Mouse (Mus musculus): Measurements from ENCODE around the gene Sh2d6. TPM values are rescaled to one million over a fixed set of nuclear protein-coding genes. Genes with fewer than 3 reads are reported as not detected.
"Not testable (repeated sequence)": the region's sequence is repeated elsewhere in the genome, so short reads cannot be mapped to it uniquely, and the experiment has no call there.

Gene Sh2d6
- polyA plus RNA-seq, 1 experiment from 2014 or later: not detected

DNA sequence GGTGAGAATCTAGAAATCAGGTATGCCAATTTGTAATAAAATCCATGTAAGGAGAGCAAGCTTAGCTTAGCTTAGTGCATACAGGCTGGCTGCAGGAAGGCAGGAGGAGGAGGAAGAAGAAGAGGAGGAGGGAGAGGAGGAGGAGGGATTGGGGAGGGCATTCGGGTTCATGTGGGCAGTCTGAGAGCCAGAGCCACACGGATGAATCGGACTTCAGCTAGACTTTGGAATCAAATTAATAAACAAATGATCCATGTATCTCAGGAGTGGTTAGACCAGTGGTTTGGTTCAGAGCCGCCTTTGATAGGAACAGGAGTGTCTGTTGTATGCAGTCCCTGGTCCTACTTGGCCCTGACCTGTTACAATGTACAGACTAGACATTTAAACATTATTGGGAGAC lies 36.6 kb downstream of the Sh2d6 start:
- Histone ChIP-seq H3K36me3 (ENCODE audit: control insufficient read depth, insufficient read depth, low read length) (no peaks in the 10 kb centered on the region), H3K4me2 (ENCODE audit: low read length) (no peak overlapping the region), H3K27ac (replicated peaks in 1 of 2; ENCODE audit: control insufficient read depth in 1 of 2, insufficient read depth in 1 of 2, low read depth in 2 of 2, low read length in 2 of 2) (no peak overlapping the region), H3K4me1 (ENCODE audit: control insufficient read depth in 2 of 2, insufficient read depth in 2 of 2, low read length in 2 of 2) (peaks cover 9 to 15% of the 10 kb centered on the region in 2 experiments), H3K4me3 (ENCODE audit: control insufficient read depth in 1 of 2, insufficient read depth in 1 of 2, low read depth in 1 of 2, low read length in 2 of 2) (no peak overlapping the region), H3K9me3 (ENCODE audit: control insufficient read depth, low read length) (0 out of 2 replicates have a peak, but pooled peaks cover 5% of the 10 kb centered on the region), H3K9ac (ENCODE audit: low read length) (no peak overlapping the region), H3K27me3 (ENCODE audit: control insufficient read depth, insufficient read depth, low read length) (no peaks in the 10 kb centered on the region)
- 72% methylated on average over 4 of the region's 4 CpGs for WGBS
- no peak for ATAC-seq (ENCODE audit: insufficient number of reproducible peaks, insufficient read depth, low FRiP score, low read depth)

GRCm38 (mm10) chr6:72482156-72482555 lies 39.4 kb downstream of the Sh2d6 start:
- Histone ChIP-seq H3K27ac (replicated peaks in 1 of 2; ENCODE audit: control insufficient read depth in 1 of 2, insufficient read depth in 1 of 2, low read depth in 2 of 2, low read length in 2 of 2) (no peak overlapping the region), H3K9ac (ENCODE audit: low read length) (no peak overlapping the region), H3K4me3 (ENCODE audit: control insufficient read depth in 1 of 2, insufficient read depth in 1 of 2, low read depth in 1 of 2, low read length in 2 of 2) (no peak overlapping the region), H3K36me3 (ENCODE audit: control insufficient read depth, insufficient read depth, low read length) (no peaks in the 10 kb centered on the region), H3K27me3 (ENCODE audit: control insufficient read depth, insufficient read depth, low read length) (no peaks in the 10 kb centered on the region), H3K4me1 (ENCODE audit: control insufficient read depth in 2 of 2, insufficient read depth in 2 of 2, low read length in 2 of 2) (no peaks in the 10 kb centered on the region), H3K4me2 (ENCODE audit: low read length) (no peak overlapping the region), H3K9me3 (ENCODE audit: control insufficient read depth, low read length) (0 out of 2 replicates have a peak, but pooled peaks cover 5% of the 10 kb centered on the region)
- no peak for ATAC-seq (ENCODE audit: insufficient number of reproducible peaks, insufficient read depth, low FRiP score, low read depth)
- 78% methylated on average over 2 of the region's 2 CpGs for WGBS

DNA sequence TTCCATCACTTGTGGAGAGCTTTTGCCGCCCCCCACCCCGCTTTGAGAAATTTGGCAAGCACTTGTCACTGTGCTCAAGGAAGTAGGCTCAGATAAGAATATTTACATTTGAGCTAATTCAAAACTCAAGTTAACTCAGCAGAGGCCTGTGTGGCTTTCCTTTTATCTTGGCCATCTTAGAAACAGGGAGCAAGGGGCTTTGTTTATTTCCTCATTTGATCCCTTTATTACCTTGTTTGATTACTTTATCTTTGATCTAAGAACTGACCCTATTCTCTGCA lies 41.1 kb downstream of the Sh2d6 start:
- H3K36me3 ChIP-seq (ENCODE audit: control insufficient read depth, insufficient read depth, low read length): no peaks in the 10 kb centered on the region
- no peak overlapping the region for H3K27ac ChIP-seq (replicated peaks in 1 of 2; ENCODE audit: control insufficient read depth in 1 of 2, insufficient read depth in 1 of 2, low read depth in 2 of 2, low read length in 2 of 2)
- no peaks in the 10 kb centered on the region for H3K4me1 ChIP-seq (ENCODE audit: control insufficient read depth in 2 of 2, insufficient read depth in 2 of 2, low read length in 2 of 2)
- no peak overlapping the region for H3K9ac ChIP-seq (ENCODE audit: low read length)
- ATAC-seq (ENCODE audit: insufficient number of reproducible peaks, insufficient read depth, low FRiP score, low read depth): no peak
- H3K27me3 ChIP-seq (ENCODE audit: control insufficient read depth, insufficient read depth, low read length): no peaks in the 10 kb centered on the region
- 59% methylated on average over 2 of the region's 2 CpGs for WGBS
- 0 out of 2 replicates have a peak, but pooled peaks cover 5% of the 10 kb centered on the region for H3K9me3 ChIP-seq (ENCODE audit: control insufficient read depth, low read length)
- H3K4me3 ChIP-seq (ENCODE audit: control insufficient read depth in 1 of 2, insufficient read depth in 1 of 2, low read depth in 1 of 2, low read length in 2 of 2): no peak overlapping the region
- H3K4me2 ChIP-seq (ENCODE audit: low read length): no peak overlapping the region

DNA sequence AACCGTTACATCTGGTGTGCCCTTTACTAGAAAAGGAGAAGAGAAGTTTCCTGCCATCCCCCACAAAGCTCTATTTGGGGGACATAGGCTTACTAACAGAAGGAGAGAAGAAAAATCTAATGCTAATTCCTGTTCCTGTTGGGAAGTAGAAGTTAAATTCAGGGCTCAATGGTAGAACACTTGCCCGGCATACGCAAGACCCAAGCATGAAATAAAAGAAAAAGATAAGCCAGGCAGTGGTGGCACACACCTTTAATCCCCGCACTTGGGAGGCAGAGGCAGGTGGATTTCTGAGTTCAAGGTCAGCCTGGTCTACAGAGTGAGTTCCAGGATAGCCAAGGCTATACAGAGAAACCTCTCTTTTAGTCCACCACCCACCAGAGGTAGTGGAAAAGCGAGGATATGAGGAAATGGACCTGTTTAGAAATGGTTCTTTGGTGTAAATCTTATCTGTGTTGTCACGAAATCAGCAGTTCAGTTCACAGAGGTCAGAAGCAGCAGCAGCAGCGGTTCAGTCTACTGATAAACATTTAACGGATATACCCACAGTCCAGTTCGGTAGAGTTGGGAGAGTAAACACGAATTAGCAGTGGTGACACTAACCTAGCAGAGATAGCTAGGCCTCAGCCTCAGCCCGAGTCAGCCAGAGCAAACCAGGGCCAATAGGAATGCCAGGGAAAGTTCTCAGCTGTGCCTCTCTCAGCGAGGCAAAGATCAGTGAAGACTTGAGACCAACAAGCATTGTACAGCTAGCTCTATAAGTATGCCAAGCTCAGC lies 41.7 kb downstream of the Sh2d6 start:
- H3K27ac ChIP-seq (replicated peaks in 1 of 2; ENCODE audit: control insufficient read depth in 1 of 2, insufficient read depth in 1 of 2, low read depth in 2 of 2, low read length in 2 of 2): no peak overlapping the region
- H3K4me2 ChIP-seq (ENCODE audit: low read length): no peak overlapping the region
- whole genome bisulfite sequencing: 72% methylated on average over 12 of the region's 12 CpGs
- 0 out of 2 replicates have a peak, but pooled peaks cover 5% of the 10 kb centered on the region for H3K9me3 ChIP-seq (ENCODE audit: control insufficient read depth, low read length)
- no peak overlapping the region for H3K4me3 ChIP-seq (ENCODE audit: control insufficient read depth in 1 of 2, insufficient read depth in 1 of 2, low read depth in 1 of 2, low read length in 2 of 2)
- no peaks in the 10 kb centered on the region for H3K36me3 ChIP-seq (ENCODE audit: control insufficient read depth, insufficient read depth, low read length)
- no peak for ATAC-seq (ENCODE audit: insufficient number of reproducible peaks, insufficient read depth, low FRiP score, low read depth)
- H3K27me3 ChIP-seq (ENCODE audit: control insufficient read depth, insufficient read depth, low read length): no peaks in the 10 kb centered on the region
- H3K9ac ChIP-seq (ENCODE audit: low read length): no peak overlapping the region
- H3K4me1 ChIP-seq (ENCODE audit: control insufficient read depth in 2 of 2, insufficient read depth in 2 of 2, low read length in 2 of 2): no peaks in the 10 kb centered on the region

DNA sequence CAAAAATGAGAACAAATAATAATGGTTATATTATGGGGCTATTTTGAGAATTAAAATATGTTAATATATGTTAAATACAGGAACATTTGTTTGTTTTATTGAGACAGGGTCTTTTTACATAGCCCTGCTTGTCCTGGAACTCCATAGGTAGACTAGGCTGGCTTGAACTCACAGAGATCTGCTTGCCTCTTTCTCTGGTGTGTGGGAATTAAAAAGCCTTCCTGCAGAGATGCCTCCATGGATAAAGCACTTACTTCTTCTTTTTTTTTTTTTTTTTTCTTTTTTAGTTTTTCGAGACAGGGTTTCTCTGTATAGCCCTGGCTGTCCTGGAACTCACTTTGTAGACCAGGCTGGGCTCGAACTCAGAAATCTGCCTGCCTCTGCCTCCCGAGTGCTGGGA lies 42.8 kb downstream of the Sh2d6 start:
- 85% methylated on average over 1 of the region's 3 CpGs for WGBS
- not testable (repeated sequence) for H3K4me1 ChIP-seq (ENCODE audit: control insufficient read depth in 2 of 2, insufficient read depth in 2 of 2, low read length in 2 of 2); ATAC-seq (ENCODE audit: insufficient number of reproducible peaks, insufficient read depth, low FRiP score, low read depth); H3K4me3 ChIP-seq (ENCODE audit: control insufficient read depth in 1 of 2, insufficient read depth in 1 of 2, low read depth in 1 of 2, low read length in 2 of 2); H3K4me2 ChIP-seq (ENCODE audit: low read length); H3K9me3 ChIP-seq (ENCODE audit: control insufficient read depth, low read length); H3K27ac ChIP-seq (replicated peaks in 1 of 2; ENCODE audit: control insufficient read depth in 1 of 2, insufficient read depth in 1 of 2, low read depth in 2 of 2, low read length in 2 of 2); H3K9ac ChIP-seq (ENCODE audit: low read length); H3K27me3 ChIP-seq (ENCODE audit: control insufficient read depth, insufficient read depth, low read length); H3K36me3 ChIP-seq (ENCODE audit: control insufficient read depth, insufficient read depth, low read length)

GRCm38 (mm10) chr6:72477621-72478020 lies 43.9 kb downstream of the Sh2d6 start:
- no peaks in the 10 kb centered on the region for H3K36me3 ChIP-seq (ENCODE audit: control insufficient read depth, insufficient read depth, low read length)
- no peak overlapping the region for H3K4me2 ChIP-seq (ENCODE audit: low read length)
- no peaks in the 10 kb centered on the region for H3K27me3 ChIP-seq (ENCODE audit: control insufficient read depth, insufficient read depth, low read length)
- no peaks in the 10 kb centered on the region for H3K4me1 ChIP-seq (ENCODE audit: control insufficient read depth in 2 of 2, insufficient read depth in 2 of 2, low read length in 2 of 2)
- 85% methylated on average over 3 of the region's 3 CpGs for WGBS
- no peak overlapping the region for H3K9ac ChIP-seq (ENCODE audit: low read length)
- ATAC-seq (ENCODE audit: insufficient number of reproducible peaks, insufficient read depth, low FRiP score, low read depth): no peak
- H3K27ac ChIP-seq (replicated peaks in 1 of 2; ENCODE audit: control insufficient read depth in 1 of 2, insufficient read depth in 1 of 2, low read depth in 2 of 2, low read length in 2 of 2): no peak overlapping the region
- 0 out of 2 replicates have a peak, but pooled peaks cover 5% of the 10 kb centered on the region for H3K9me3 ChIP-seq (ENCODE audit: control insufficient read depth, low read length)
- H3K4me3 ChIP-seq (ENCODE audit: control insufficient read depth in 1 of 2, insufficient read depth in 1 of 2, low read depth in 1 of 2, low read length in 2 of 2): no peak overlapping the region

GRCm38 (mm10) chr6:72476836-72477235 lies 44.7 kb downstream of the Sh2d6 start:
- H3K4me2 ChIP-seq (ENCODE audit: low read length): no peak overlapping the region
- H3K27ac ChIP-seq (replicated peaks in 1 of 2; ENCODE audit: control insufficient read depth in 1 of 2, insufficient read depth in 1 of 2, low read depth in 2 of 2, low read length in 2 of 2): no peak overlapping the region
- no peaks in the 10 kb centered on the region for H3K4me1 ChIP-seq (ENCODE audit: control insufficient read depth in 2 of 2, insufficient read depth in 2 of 2, low read length in 2 of 2)
- no peak overlapping the region for H3K9ac ChIP-seq (ENCODE audit: low read length)
- 92% methylated on average over 5 of the region's 5 CpGs for WGBS
- H3K4me3 ChIP-seq (ENCODE audit: control insufficient read depth in 1 of 2, insufficient read depth in 1 of 2, low read depth in 1 of 2, low read length in 2 of 2): no peak overlapping the region
- no peaks in the 10 kb centered on the region for H3K36me3 ChIP-seq (ENCODE audit: control insufficient read depth, insufficient read depth, low read length)
- no peak for ATAC-seq (ENCODE audit: insufficient number of reproducible peaks, insufficient read depth, low FRiP score, low read depth)
- 0 out of 2 replicates have a peak, but pooled peaks cover 5% of the 10 kb centered on the region for H3K9me3 ChIP-seq (ENCODE audit: control insufficient read depth, low read length)
- no peaks in the 10 kb centered on the region for H3K27me3 ChIP-seq (ENCODE audit: control insufficient read depth, insufficient read depth, low read length)
